Mouse (Mus musculus): ENCODE results near the gene Bckdhb. TPM values are rescaled to one million over a fixed set of nuclear protein-coding genes. Genes with fewer than 3 reads are reported as not detected.

Gene Bckdhb
- polyA plus RNA-seq, 1 experiment = 57.7 TPM

GRCm38 (mm10) chr9:84114254-84114653, 189.3 kb downstream of the Bckdhb start:
- Histone ChIP-seq H3K36me3 (ENCODE audit: control insufficient read depth, insufficient read depth, low read length) (no peaks in the 10 kb centered on the region), H3K27ac (ENCODE audit: insufficient read depth, low read depth, low read length) (no peak overlapping the region), H3K4me3 (ENCODE audit: insufficient read depth, low read depth, low read length) (no peak overlapping the region), H3K4me1 (ENCODE audit: control insufficient read depth, insufficient read depth, low read length) (no peaks in the 10 kb centered on the region), H3K27me3 (replicated peaks; ENCODE audit: control insufficient read depth, insufficient read depth, low read length) (no peaks in the 10 kb centered on the region)
- WGBS = 55% methylated on average over 13 of the region's 13 CpGs
- no peak for DNase-seq
- no peak for TF ChIP-seq POLR2A (IDR thresholded peaks at IDR 0.05; ENCODE audit: low read depth, low read length)
- TF ChIP-seq CTCF (conservative IDR thresholded peaks at IDR 0.05; ENCODE audit: insufficient read depth, insufficient read length, low read depth, low read length) = no peak

- TF ChIP-seq POLR2A (IDR thresholded peaks at IDR 0.05; ENCODE audit: low read depth, low read length) (no peak), CTCF (conservative IDR thresholded peaks at IDR 0.05; ENCODE audit: insufficient read depth, insufficient read length, low read depth, low read length) (no peak)
- Histone ChIP-seq H3K4me3 (ENCODE audit: insufficient read depth, low read depth, low read length) (no peak overlapping the region), H3K27ac (ENCODE audit: insufficient read depth, low read depth, low read length) (no peak overlapping the region), H3K27me3 (replicated peaks; ENCODE audit: control insufficient read depth, insufficient read depth, low read length) (no peaks in the 10 kb centered on the region), H3K36me3 (ENCODE audit: control insufficient read depth, insufficient read depth, low read length) (no peaks in the 10 kb centered on the region), H3K4me1 (ENCODE audit: control insufficient read depth, insufficient read depth, low read length) (no peaks in the 10 kb centered on the region)
- WGBS = 84% methylated on average over 5 of the region's 5 CpGs
- no peak for DNase-seq
Observed at GRCm38 (mm10) chr9:84117337-84117736, 192.4 kb downstream of the Bckdhb start.

- no peak overlapping the region for H3K27ac ChIP-seq (ENCODE audit: insufficient read depth, low read depth, low read length)
- no peaks in the 10 kb centered on the region for H3K4me1 ChIP-seq (ENCODE audit: control insufficient read depth, insufficient read depth, low read length)
- WGBS = 95% methylated on average over 5 of the region's 5 CpGs
- H3K4me3 ChIP-seq (ENCODE audit: insufficient read depth, low read depth, low read length) = no peak overlapping the region
- H3K36me3 ChIP-seq (ENCODE audit: control insufficient read depth, insufficient read depth, low read length) = no peaks in the 10 kb centered on the region; the same call in 1 of the 2 replicates
- no peak for DNase-seq
- TF ChIP-seq CTCF (conservative IDR thresholded peaks at IDR 0.05; ENCODE audit: insufficient read depth, insufficient read length, low read depth, low read length) (no peak), POLR2A (IDR thresholded peaks at IDR 0.05; ENCODE audit: low read depth, low read length) (no peak)
- H3K27me3 ChIP-seq (replicated peaks; ENCODE audit: control insufficient read depth, insufficient read depth, low read length) = no peaks in the 10 kb centered on the region
Observed at GRCm38 (mm10) chr9:84124996-84125395, 200.1 kb downstream of the Bckdhb start.

- Histone ChIP-seq H3K4me3 (ENCODE audit: insufficient read depth, low read depth, low read length) (no peak overlapping the region), H3K27me3 (replicated peaks; ENCODE audit: control insufficient read depth, insufficient read depth, low read length) (no peaks in the 10 kb centered on the region), H3K4me1 (ENCODE audit: control insufficient read depth, insufficient read depth, low read length) (no peaks in the 10 kb centered on the region), H3K36me3 (ENCODE audit: control insufficient read depth, insufficient read depth, low read length) (no peaks in the 10 kb centered on the region), H3K27ac (ENCODE audit: insufficient read depth, low read depth, low read length) (no peak overlapping the region)
- 87% methylated on average over 6 of the region's 6 CpGs for WGBS
- TF ChIP-seq POLR2A (IDR thresholded peaks at IDR 0.05; ENCODE audit: low read depth, low read length) (no peak), CTCF (conservative IDR thresholded peaks at IDR 0.05; ENCODE audit: insufficient read depth, insufficient read length, low read depth, low read length) (no peak)
- no peak for DNase-seq
Observed at GRCm38 (mm10) chr9:84130338-84130737, 205.4 kb downstream of the Bckdhb start.

- TF ChIP-seq POLR2A (IDR thresholded peaks at IDR 0.05; ENCODE audit: low read depth, low read length) (no peak), CTCF (conservative IDR thresholded peaks at IDR 0.05; ENCODE audit: insufficient read depth, insufficient read length, low read depth, low read length) (no peak)
- 70% methylated on average over 12 of the region's 12 CpGs for WGBS
- no peak overlapping the region for H3K27ac ChIP-seq (ENCODE audit: insufficient read depth, low read depth, low read length)
- no peaks in the 10 kb centered on the region for H3K4me1 ChIP-seq (ENCODE audit: control insufficient read depth, insufficient read depth, low read length)
- H3K27me3 ChIP-seq (replicated peaks; ENCODE audit: control insufficient read depth, insufficient read depth, low read length) = no peaks in the 10 kb centered on the region
- no peak for DNase-seq
- H3K36me3 ChIP-seq (ENCODE audit: control insufficient read depth, insufficient read depth, low read length) = no peaks in the 10 kb centered on the region
- H3K4me3 ChIP-seq (ENCODE audit: insufficient read depth, low read depth, low read length) = no peak overlapping the region
Observed at GRCm38 (mm10) chr9:84135062-84135461, 210.1 kb downstream of the Bckdhb start.

- 92% methylated on average over 6 of the region's 6 CpGs for WGBS
- no peak overlapping the region for H3K4me3 ChIP-seq (ENCODE audit: insufficient read depth, low read depth, low read length)
- DNase-seq = no peak
- H3K36me3 ChIP-seq (ENCODE audit: control insufficient read depth, insufficient read depth, low read length) = no peaks in the 10 kb centered on the region
- no peaks in the 10 kb centered on the region for H3K4me1 ChIP-seq (ENCODE audit: control insufficient read depth, insufficient read depth, low read length)
- no peaks in the 10 kb centered on the region for H3K27me3 ChIP-seq (replicated peaks; ENCODE audit: control insufficient read depth, insufficient read depth, low read length)
- TF ChIP-seq POLR2A (IDR thresholded peaks at IDR 0.05; ENCODE audit: low read depth, low read length) (no peak), CTCF (conservative IDR thresholded peaks at IDR 0.05; ENCODE audit: insufficient read depth, insufficient read length, low read depth, low read length) (no peak)
- H3K27ac ChIP-seq (ENCODE audit: insufficient read depth, low read depth, low read length) = no peak overlapping the region
Observed at GRCm38 (mm10) chr9:84137192-84137591, 212.2 kb downstream of the Bckdhb start.

GRCm38 (mm10) chr9:84148124-84148523, 223.2 kb downstream of the Bckdhb start:
- H3K4me3 ChIP-seq (ENCODE audit: insufficient read depth, low read depth, low read length) = no peak overlapping the region
- no peak for TF ChIP-seq CTCF (conservative IDR thresholded peaks at IDR 0.05; ENCODE audit: insufficient read depth, insufficient read length, low read depth, low read length)
- TF ChIP-seq POLR2A (IDR thresholded peaks at IDR 0.05; ENCODE audit: low read depth, low read length) = no peak
- no peak overlapping the region for H3K27ac ChIP-seq (ENCODE audit: insufficient read depth, low read depth, low read length)
- DNase-seq = no peak
- no peaks in the 10 kb centered on the region for H3K4me1 ChIP-seq (ENCODE audit: control insufficient read depth, insufficient read depth, low read length)
- H3K36me3 ChIP-seq (ENCODE audit: control insufficient read depth, insufficient read depth, low read length) = no peaks in the 10 kb centered on the region
- 85% methylated on average over 2 of the region's 2 CpGs for whole genome bisulfite sequencing
- H3K27me3 ChIP-seq (replicated peaks; ENCODE audit: control insufficient read depth, insufficient read depth, low read length) = no peaks in the 10 kb centered on the region

Other genes with a start within 250 kb of the Bckdhb start
- 0.33 and 0.55 TPM in 2 replicates for gene Elovl4, start 118.9 kb upstream of the Bckdhb start, polyA plus RNA-seq (2012; rRNA removed)
- gene Ttk, start 90.5 kb upstream of the Bckdhb start, polyA plus RNA-seq (2012; rRNA removed) = 0.08 TPM in 2 replicates

Data from kidney, adult 2 months (tissue).